Mouse (Mus musculus): ENCODE measurements at regions not wholly inside any gene's neighbourhood (a gene's known extent, or its start where the extent isn't known, plus 50 kb on each side); places are given as distances from the start of the nearest gene placed in this dataset.

- Histone ChIP-seq H3K9ac (no peak overlapping the region), H3K27ac (no peak overlapping the region), H3K9me3 (no peaks in the 10 kb centered on the region), H3K4me3 (replicated peaks) (no peak overlapping the region), H3K36me3 (no peaks in the 10 kb centered on the region), H3K4me2 (no peak overlapping the region), H3K4me1 (no peaks in the 10 kb centered on the region), H3K27me3 (replicated peaks) (no peaks in the 10 kb centered on the region)
- no peak for ATAC-seq (ENCODE audit: insufficient read depth, low FRiP score, low read depth)
- WGBS: 82% methylated on average over 3 of the region's 3 CpGs
These were observed 54.3 kb upstream of the Spry2 start for GRCm38 (mm10) chr14:105950924-105951323.

- 86% methylated on average over 11 of the region's 11 CpGs for WGBS
- Histone ChIP-seq H3K27ac (no peak overlapping the region), H3K4me3 (replicated peaks) (no peak overlapping the region), H3K4me1 (no peaks in the 10 kb centered on the region), H3K9me3 (no peaks in the 10 kb centered on the region), H3K4me2 (no peak overlapping the region), H3K9ac (no peak overlapping the region), H3K36me3 (no peaks in the 10 kb centered on the region), H3K27me3 (replicated peaks) (no peaks in the 10 kb centered on the region)
- ATAC-seq (ENCODE audit: insufficient read depth, low FRiP score, low read depth): no peak
These were observed 58.5 kb upstream of the Spry2 start for GRCm38 (mm10) chr14:105955082-105955481.

- H3K4me1 ChIP-seq: no peaks in the 10 kb centered on the region
- H3K9me3 ChIP-seq: no peaks in the 10 kb centered on the region
- ATAC-seq (ENCODE audit: insufficient read depth, low FRiP score, low read depth): no peak
- H3K27me3 ChIP-seq (replicated peaks): no peaks in the 10 kb centered on the region
- no peak overlapping the region for H3K4me2 ChIP-seq
- 84% methylated on average over 4 of the region's 4 CpGs for WGBS
- H3K27ac ChIP-seq: no peak overlapping the region
- H3K4me3 ChIP-seq (replicated peaks): no peak overlapping the region
- H3K36me3 ChIP-seq: no peaks in the 10 kb centered on the region
- H3K9ac ChIP-seq: no peak overlapping the region
These were observed 60.2 kb upstream of the Spry2 start for GRCm38 (mm10) chr14:105956796-105957195.

- peak overlapping the region; percentile 6; the same call in 1 of the 2 replicates for H3K27ac ChIP-seq
- 46% methylated on average over 7 of the region's 7 CpGs for WGBS
- H3K4me2 ChIP-seq: no peak overlapping the region
- H3K4me3 ChIP-seq (replicated peaks): no peak overlapping the region
- no peaks in the 10 kb centered on the region for H3K36me3 ChIP-seq
- no peaks in the 10 kb centered on the region for H3K9me3 ChIP-seq
- H3K9ac ChIP-seq: no peak overlapping the region
- no peaks in the 10 kb centered on the region for H3K27me3 ChIP-seq (replicated peaks)
- H3K4me1 ChIP-seq: no peaks in the 10 kb centered on the region
- peak; percentile 22; the same call in 1 of the 2 replicates for ATAC-seq (ENCODE audit: insufficient read depth, low FRiP score, low read depth)
These were observed 61.4 kb upstream of the Spry2 start for GRCm38 (mm10) chr14:105958005-105958404.

GRCm38 (mm10) chr14:105979544-105980323, 83.1 kb upstream of the Spry2 start:
- Histone ChIP-seq H3K36me3 (no peaks in the 10 kb centered on the region), H3K27ac (peak overlapping the region; percentile 88), H3K4me2 (peak overlapping the region; percentile 25), H3K4me1 (peaks cover 5% of the 10 kb centered on the region; the same call in 1 of the 2 replicates), H3K9ac (no peak overlapping the region), H3K27me3 (replicated peaks) (no peaks in the 10 kb centered on the region), H3K4me3 (replicated peaks) (no peak overlapping the region), H3K9me3 (no peaks in the 10 kb centered on the region)
- WGBS: 46% methylated on average over 15 of the region's 15 CpGs
- ATAC-seq (ENCODE audit: insufficient read depth, low FRiP score, low read depth): peak; percentile 86

GRCm38 (mm10) chr14:105980324-105980680, 83.7 kb upstream of the Spry2 start:
- Histone ChIP-seq H3K27ac (peak overlapping the region; percentile 88; the same call in 1 of the 2 replicates), H3K4me3 (replicated peaks) (no peak overlapping the region), H3K36me3 (no peaks in the 10 kb centered on the region), H3K4me1 (peaks cover 5% of the 10 kb centered on the region; the same call in 1 of the 2 replicates), H3K4me2 (0 out of 2 replicates have a peak overlapping the region, but pooled peaks have one; percentile 25), H3K27me3 (replicated peaks) (no peaks in the 10 kb centered on the region), H3K9me3 (no peaks in the 10 kb centered on the region), H3K9ac (no peak overlapping the region)
- 30% methylated on average over 5 of the region's 5 CpGs for whole genome bisulfite sequencing
- no peak for ATAC-seq (ENCODE audit: insufficient read depth, low FRiP score, low read depth)

GRCm38 (mm10) chr14:105987341-105987882, 90.8 kb upstream of the Spry2 start:
- WGBS: 88% methylated on average over 4 of the region's 4 CpGs

GRCm38 (mm10) chr14:105988738-105989137, 92.1 kb upstream of the Spry2 start:
- H3K4me3 ChIP-seq (replicated peaks): no peak overlapping the region
- H3K36me3 ChIP-seq: no peaks in the 10 kb centered on the region
- no peak overlapping the region for H3K9ac ChIP-seq
- no peak overlapping the region for H3K27ac ChIP-seq
- ATAC-seq (ENCODE audit: insufficient read depth, low FRiP score, low read depth): no peak
- H3K27me3 ChIP-seq (replicated peaks): no peaks in the 10 kb centered on the region
- no peaks in the 10 kb centered on the region for H3K9me3 ChIP-seq
- no peaks in the 10 kb centered on the region for H3K4me1 ChIP-seq
- H3K4me2 ChIP-seq: no peak overlapping the region

More at GRCm38 (mm10) chr14:105987341-105987882, 90.8 kb upstream of the Spry2 start:
- Histone ChIP-seq H3K36me3 (no peaks in the 10 kb centered on the region), H3K4me1 (no peaks in the 10 kb centered on the region), H3K27me3 (replicated peaks) (no peaks in the 10 kb centered on the region), H3K27ac (no peak overlapping the region), H3K9me3 (no peaks in the 10 kb centered on the region), H3K9ac (no peak overlapping the region), H3K4me2 (no peak overlapping the region), H3K4me3 (replicated peaks) (no peak overlapping the region)
- ATAC-seq (ENCODE audit: insufficient read depth, low FRiP score, low read depth): no peak

GRCm38 (mm10) chr14:105993124-105993523, 96.5 kb upstream of the Spry2 start:
- H3K27ac ChIP-seq: no peak overlapping the region
- 58% methylated on average over 3 of the region's 3 CpGs for WGBS

GRCm38 (mm10) chr14:105999801-106000200, 103.2 kb upstream of the Spry2 start:
- H3K27ac ChIP-seq: no peak overlapping the region
- no peaks in the 10 kb centered on the region for H3K4me1 ChIP-seq
- WGBS: 57% methylated on average over 6 of the region's 6 CpGs
- H3K4me3 ChIP-seq (replicated peaks): no peak overlapping the region
- no peak overlapping the region for H3K4me2 ChIP-seq
- no peaks in the 10 kb centered on the region for H3K36me3 ChIP-seq
- no peaks in the 10 kb centered on the region for H3K27me3 ChIP-seq (replicated peaks)
- no peaks in the 10 kb centered on the region for H3K9me3 ChIP-seq
- H3K9ac ChIP-seq: no peak overlapping the region
- no peak for ATAC-seq (ENCODE audit: insufficient read depth, low FRiP score, low read depth)

More at GRCm38 (mm10) chr14:105993124-105993523, 96.5 kb upstream of the Spry2 start:
- no peak overlapping the region for H3K4me2 ChIP-seq
- no peaks in the 10 kb centered on the region for H3K9me3 ChIP-seq
- no peaks in the 10 kb centered on the region for H3K27me3 ChIP-seq (replicated peaks)
- H3K9ac ChIP-seq: no peak overlapping the region
- ATAC-seq (ENCODE audit: insufficient read depth, low FRiP score, low read depth): no peak
- H3K4me1 ChIP-seq: no peaks in the 10 kb centered on the region
- H3K4me3 ChIP-seq (replicated peaks): no peak overlapping the region
- H3K36me3 ChIP-seq: no peaks in the 10 kb centered on the region

- Histone ChIP-seq H3K4me2 (no peak overlapping the region), H3K36me3 (no peaks in the 10 kb centered on the region), H3K27ac (no peak overlapping the region), H3K9me3 (no peaks in the 10 kb centered on the region), H3K4me3 (replicated peaks) (no peak overlapping the region), H3K27me3 (replicated peaks) (no peaks in the 10 kb centered on the region), H3K9ac (no peak overlapping the region), H3K4me1 (no peaks in the 10 kb centered on the region)
- 70% methylated on average over 2 of the region's 2 CpGs for WGBS
- no peak for ATAC-seq (ENCODE audit: insufficient read depth, low FRiP score, low read depth)
These were observed 98.2 kb upstream of the Trim52 start for GRCm38 (mm10) chr14:106007769-106008168.

GRCm38 (mm10) chr14:106008951-106009350, 97.0 kb upstream of the Trim52 start:
- no peak overlapping the region for H3K4me2 ChIP-seq
- ATAC-seq (ENCODE audit: insufficient read depth, low FRiP score, low read depth): no peak
- H3K9me3 ChIP-seq: no peaks in the 10 kb centered on the region
- no peak overlapping the region for H3K4me3 ChIP-seq (replicated peaks)
- H3K27me3 ChIP-seq (replicated peaks): no peaks in the 10 kb centered on the region
- 50% methylated on average over 3 of the region's 3 CpGs for WGBS
- no peaks in the 10 kb centered on the region for H3K4me1 ChIP-seq
- H3K36me3 ChIP-seq: no peaks in the 10 kb centered on the region
- H3K9ac ChIP-seq: no peak overlapping the region
- H3K27ac ChIP-seq: no peak overlapping the region

All from stomach, embryonic 15.5 days (tissue).